Mouse (Mus musculus) left cerebral cortex, postnatal 10 days (tissue): ENCODE data around the gene Scgb1b11. TPM values are rescaled to one million over a fixed set of nuclear protein-coding genes. Genes with fewer than 3 reads are reported as not detected.
"Not testable (repeated sequence)": the region's sequence is repeated elsewhere in the genome, so short reads cannot be mapped to it uniquely, and the experiment has no call there.

Source experiments
- DNase-seq, 2 experiments: peaks; one replicate each; pipeline ENCODE4 v3.0.0; 2021 to 2022; ENCODE audit warnings: low spot score in 2 of 2, mixed read lengths in 1 of 2; ENCODE audit errors: extremely low spot score in 1 of 2
- intact Hi-C: fragments of 180-260 bp; cut with DNase I; formaldehyde crosslinking; loops from one replicate; pipeline ENCODE4 v1.15.1; 2025
- total RNA-seq, 2 experiments: library from RNA; stranded (reverse); gene quantifications; 2 replicates each; pipeline ENCODE4 v1.2.3; 2021

Gene Scgb1b11
- not detected for total RNA-seq

GRCm38 (mm10) chr7:32222540-32222939 lies at the start of gene Scgb1b11:
Gene Scgb1b11, plus strand, starts transcription at chr7:32222840.
- intact Hi-C loops = not testable (repeated sequence)

DNA sequence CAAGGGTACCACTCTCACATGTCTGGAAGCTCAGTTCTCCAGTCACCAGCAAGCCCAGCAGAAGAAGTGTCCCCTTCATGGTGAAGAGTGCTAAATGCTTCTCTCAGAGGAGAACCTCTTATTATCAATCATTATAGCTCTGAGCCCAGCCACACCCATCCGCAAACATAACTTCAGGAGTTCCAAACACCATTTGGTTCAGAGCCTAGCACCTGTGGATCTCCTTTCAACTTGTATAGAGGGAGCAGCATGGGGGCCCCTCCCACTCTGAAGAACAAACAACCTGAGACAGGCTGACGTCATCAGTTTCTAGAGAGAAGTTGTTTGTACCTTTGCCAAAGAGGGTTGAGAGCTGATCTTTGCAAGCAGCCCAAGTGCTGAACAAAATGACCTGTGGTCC lies 11.6 kb upstream of the Scgb1b11 start, which contains the start of gene Scgb2b11:
Scgb2b11 (minus strand) TSS at position 101 of the 400 bp plus-strand sequence.
- intact Hi-C loops, DNase-seq: not testable (repeated sequence)

More at GRCm38 (mm10) chr7:32222540-32222939, at the start of gene Scgb1b11:
- DNase-seq = not testable (repeated sequence)

Other genes with a start within 250 kb of the Scgb1b11 start
- gene Scgb1b10, start 122.0 kb upstream of the Scgb1b11 start, total RNA-seq = not detected
- not detected for gene Scgb2b11, start 11.7 kb upstream of the Scgb1b11 start, total RNA-seq
- not detected for gene Scgb2b12, start 104.4 kb downstream of the Scgb1b11 start, total RNA-seq
- not detected for gene Scgb1b12, start 111.3 kb downstream of the Scgb1b11 start, total RNA-seq
- not detected for gene Scgb1b29, start 218.7 kb downstream of the Scgb1b11 start, total RNA-seq